Mouse (Mus musculus) liver, embryonic 15.5 days (tissue): ENCODE data around the gene Srrm4. TPM values are rescaled to one million over a fixed set of nuclear protein-coding genes. Genes with fewer than 3 reads are reported as not detected.

Source experiments
- ATAC-seq: fragments of 200-750 bp; cut with Nextera tagmentation; 2 replicates; pipeline ENCODE4 v1.8.0; 2017; ENCODE audit warnings: moderate number of reproducible peaks, mild to moderate bottlenecking, moderate library complexity; ENCODE audit not compliant: insufficient read depth
- H3K27ac ChIP-seq: fragments of 300-500 bp; sonication (generic); replicated peaks from 2 replicates; pipeline ENCODE4 v1.5.1; 2015; ENCODE audit warnings: mild to moderate bottlenecking, inconsistent platforms
- H3K27me3 ChIP-seq: fragments of 300-500 bp; sonication (generic); 2 replicates; pipeline ENCODE4 v1.6.1; 2015; ENCODE audit warnings: mild to moderate bottlenecking, inconsistent platforms
- H3K36me3 ChIP-seq: fragments of 300-500 bp; sonication (generic); replicated peaks from 2 replicates; pipeline ENCODE4 v1.6.1; 2015; ENCODE audit warnings: moderate library complexity, mild to moderate bottlenecking, inconsistent platforms
- H3K4me1 ChIP-seq: fragments of 300-500 bp; sonication (generic); replicated peaks from 2 replicates; pipeline ENCODE4 v1.6.1; 2015; ENCODE audit warnings: inconsistent platforms
- H3K4me2 ChIP-seq: fragments of 300-500 bp; sonication (generic); 2 replicates; pipeline ENCODE4 v1.6.1; 2015; ENCODE audit warnings: moderate library complexity, mild to moderate bottlenecking, inconsistent platforms
- H3K4me3 ChIP-seq: fragments of 300-500 bp; sonication (generic); replicated peaks from 2 replicates; pipeline ENCODE4 v1.5.1; 2015; ENCODE audit warnings: mild to moderate bottlenecking, inconsistent platforms
- H3K9ac ChIP-seq: fragments of 300-500 bp; sonication (generic); 2 replicates; pipeline ENCODE4 v1.6.1; 2015; ENCODE audit warnings: moderate library complexity, mild to moderate bottlenecking, inconsistent platforms
- H3K9me3 ChIP-seq: fragments of 300-500 bp; sonication (generic); replicated peaks from 2 replicates; pipeline ENCODE4 v1.6.1; 2016; ENCODE audit warnings: inconsistent platforms
- WGBS: fragments of 180-500 bp; shearing (Covaris S2); methylation state at CpG from one replicate; pipeline ENCODE4 v1.1.7; 2015; ENCODE audit warnings: mixed read lengths; ENCODE audit not compliant: insufficient replicate concordance; 5-methylcytosine and 5-hydroxymethylcytosine counted together
- polyA plus RNA-seq: library from polyadenylated mRNA; unstranded; fragments of >200 nt; fragmentation: Nextera tagmentation; extraction: Ambion mirVana; gene quantifications from 2 replicates; pipeline ENCODE4 v1.2.1, GENCODE M21; 2015

Srrm4 gene
- polyA plus RNA-seq, 1 experiment from 2014 or later = 0.33 TPM

GRCm38 (mm10) chr5:116491794-116492420 is 99.7 kb downstream of the Srrm4 start:
- Histone ChIP-seq H3K4me2 (no peak overlapping the region), H3K9ac (no peak overlapping the region), H3K9me3 (no peaks in the 10 kb centered on the region), H3K27me3 (no peaks in the 10 kb centered on the region), H3K4me3 (no peak overlapping the region), H3K27ac (no peak overlapping the region), H3K36me3 (no peaks in the 10 kb centered on the region), H3K4me1 (no peaks in the 10 kb centered on the region)
- ATAC-seq = no peak
- 56% methylated on average over 12 of the region's 12 CpGs for WGBS

- 38% methylated on average over 5 of the region's 5 CpGs for WGBS
- no peak overlapping the region for H3K9ac ChIP-seq
- ATAC-seq = no peak
- H3K9me3 ChIP-seq = no peaks in the 10 kb centered on the region
- H3K4me3 ChIP-seq = no peak overlapping the region
- no peaks in the 10 kb centered on the region for H3K27me3 ChIP-seq
- no peak overlapping the region for H3K27ac ChIP-seq
- H3K4me2 ChIP-seq = no peak overlapping the region
- H3K36me3 ChIP-seq = no peaks in the 10 kb centered on the region
- H3K4me1 ChIP-seq = no peaks in the 10 kb centered on the region
Observed at GRCm38 (mm10) chr5:116490826-116491225, 100.8 kb downstream of the Srrm4 start.

- Histone ChIP-seq H3K36me3 (no peaks in the 10 kb centered on the region), H3K4me2 (no peak overlapping the region), H3K4me1 (no peaks in the 10 kb centered on the region), H3K27me3 (no peaks in the 10 kb centered on the region), H3K9me3 (no peaks in the 10 kb centered on the region), H3K27ac (no peak overlapping the region), H3K9ac (no peak overlapping the region), H3K4me3 (no peak overlapping the region)
- 50% methylated on average over 8 of the region's 8 CpGs for WGBS
- ATAC-seq = no peak
Observed at GRCm38 (mm10) chr5:116489621-116490020, 102.0 kb downstream of the Srrm4 start.

GRCm38 (mm10) chr5:116486135-116486534 is 105.5 kb downstream of the Srrm4 start:
- H3K36me3 ChIP-seq = no peaks in the 10 kb centered on the region
- no peak overlapping the region for H3K4me3 ChIP-seq
- no peak for ATAC-seq
- no peak overlapping the region for H3K4me2 ChIP-seq
- no peak overlapping the region for H3K27ac ChIP-seq
- H3K27me3 ChIP-seq = no peaks in the 10 kb centered on the region
- no peak overlapping the region for H3K9ac ChIP-seq
- WGBS = 46% methylated on average over 4 of the region's 4 CpGs
- no peaks in the 10 kb centered on the region for H3K9me3 ChIP-seq
- no peaks in the 10 kb centered on the region for H3K4me1 ChIP-seq

GRCm38 (mm10) chr5:116485069-116485468 is 106.5 kb downstream of the Srrm4 start:
- Histone ChIP-seq H3K36me3 (no peaks in the 10 kb centered on the region), H3K9me3 (no peaks in the 10 kb centered on the region), H3K27me3 (no peaks in the 10 kb centered on the region), H3K9ac (no peak overlapping the region), H3K4me3 (no peak overlapping the region), H3K27ac (no peak overlapping the region), H3K4me2 (no peak overlapping the region), H3K4me1 (no peaks in the 10 kb centered on the region)
- WGBS = 10% methylated on average over 5 of the region's 5 CpGs
- ATAC-seq = no peak

GRCm38 (mm10) chr5:116484236-116484635 is 107.4 kb downstream of the Srrm4 start:
- Histone ChIP-seq H3K27ac (no peak overlapping the region), H3K36me3 (no peaks in the 10 kb centered on the region), H3K4me3 (no peak overlapping the region), H3K4me2 (no peak overlapping the region), H3K27me3 (no peaks in the 10 kb centered on the region), H3K9ac (no peak overlapping the region), H3K9me3 (no peaks in the 10 kb centered on the region), H3K4me1 (no peaks in the 10 kb centered on the region)
- no peak for ATAC-seq
- 71% methylated on average over 9 of the region's 9 CpGs for WGBS

GRCm38 (mm10) chr5:116478607-116479371 is 112.8 kb downstream of the Srrm4 start:
- H3K4me1 ChIP-seq = no peaks in the 10 kb centered on the region
- no peak overlapping the region for H3K9ac ChIP-seq
- 0 out of 2 replicates have a peak, but pooled peaks cover 4% of the 10 kb centered on the region for H3K27me3 ChIP-seq
- no peaks in the 10 kb centered on the region for H3K36me3 ChIP-seq
- H3K9me3 ChIP-seq = no peaks in the 10 kb centered on the region
- H3K4me2 ChIP-seq = no peak overlapping the region
- WGBS = 75% methylated on average over 18 of the region's 18 CpGs
- H3K27ac ChIP-seq = no peak overlapping the region
- ATAC-seq = no peak
- H3K4me3 ChIP-seq = no peak overlapping the region

- Histone ChIP-seq H3K36me3 (no peaks in the 10 kb centered on the region), H3K27ac (no peak overlapping the region), H3K9me3 (no peaks in the 10 kb centered on the region), H3K9ac (no peak overlapping the region), H3K4me1 (no peaks in the 10 kb centered on the region), H3K4me3 (no peak overlapping the region), H3K4me2 (no peak overlapping the region), H3K27me3 (0 out of 2 replicates have a peak, but pooled peaks cover 4% of the 10 kb centered on the region)
- 10% methylated on average over 15 of the region's 15 CpGs for WGBS
- ATAC-seq = no peak
Observed at GRCm38 (mm10) chr5:116476006-116476405, 115.6 kb downstream of the Srrm4 start.

GRCm38 (mm10) chr5:116461354-116462042 is 130.1 kb downstream of the Srrm4 start:
- no peak overlapping the region for H3K27ac ChIP-seq
- no peak overlapping the region for H3K4me2 ChIP-seq
- no peak overlapping the region for H3K9ac ChIP-seq
- H3K27me3 ChIP-seq = no peaks in the 10 kb centered on the region
- ATAC-seq = no peak
- no peak overlapping the region for H3K4me3 ChIP-seq
- H3K9me3 ChIP-seq = no peaks in the 10 kb centered on the region
- 57% methylated on average over 11 of the region's 11 CpGs for WGBS
- no peaks in the 10 kb centered on the region for H3K36me3 ChIP-seq
- no peaks in the 10 kb centered on the region for H3K4me1 ChIP-seq

GRCm38 (mm10) chr5:116459970-116460369 is 131.6 kb downstream of the Srrm4 start:
- Histone ChIP-seq H3K4me1 (no peaks in the 10 kb centered on the region), H3K4me3 (no peak overlapping the region), H3K36me3 (no peaks in the 10 kb centered on the region), H3K27me3 (no peaks in the 10 kb centered on the region), H3K9ac (no peak overlapping the region), H3K9me3 (no peaks in the 10 kb centered on the region), H3K4me2 (no peak overlapping the region), H3K27ac (no peak overlapping the region)
- 63% methylated on average over 2 of the region's 2 CpGs for WGBS
- no peak for ATAC-seq

- Histone ChIP-seq H3K9ac (no peak overlapping the region), H3K27ac (no peak overlapping the region), H3K27me3 (no peaks in the 10 kb centered on the region; the same call in 1 of the 2 replicates), H3K4me3 (no peak overlapping the region), H3K4me2 (no peak overlapping the region), H3K36me3 (no peaks in the 10 kb centered on the region), H3K9me3 (no peaks in the 10 kb centered on the region), H3K4me1 (0 out of 2 replicates have a peak, but pooled peaks cover 4% of the 10 kb centered on the region)
- no peak for ATAC-seq
- 62% methylated on average over 7 of the region's 7 CpGs for WGBS
Observed at GRCm38 (mm10) chr5:116457791-116458190, 133.8 kb downstream of the Srrm4 start.
